Mouse (Mus musculus) heart, embryonic 15.5 days (tissue): Measurements from ENCODE around the gene Adcy9. TPM values are rescaled to one million over a fixed set of nuclear protein-coding genes. Genes with fewer than 3 reads are reported as not detected.

Source experiments
- ATAC-seq: fragments of 200-750 bp; cut with Nextera tagmentation; replicated peaks from 2 replicates; pipeline ENCODE4 v1.8.0; 2017; ENCODE audit warnings: low read depth, moderate TSS enrichment; ENCODE audit not compliant: insufficient number of reproducible peaks, insufficient read depth, low FRiP score
- H3K27ac ChIP-seq: fragments of 300-500 bp; sonication (generic); 2 replicates; pipeline ENCODE4 v1.5.1; 2015; ENCODE audit warnings: mild to moderate bottlenecking, inconsistent platforms
- H3K27me3 ChIP-seq: fragments of 300-500 bp; sonication (generic); 2 replicates; pipeline ENCODE4 v1.6.1; 2015; ENCODE audit warnings: inconsistent platforms
- H3K36me3 ChIP-seq: fragments of 300-500 bp; sonication (generic); 2 replicates; pipeline ENCODE4 v1.6.1; 2015; ENCODE audit warnings: mild to moderate bottlenecking, inconsistent platforms
- H3K4me1 ChIP-seq: fragments of 300-500 bp; sonication (generic); replicated peaks from 2 replicates; pipeline ENCODE4 v1.6.1; 2015; ENCODE audit warnings: inconsistent platforms
- H3K4me2 ChIP-seq: fragments of 300-500 bp; sonication (generic); 2 replicates; pipeline ENCODE4 v1.6.1; 2015; ENCODE audit warnings: inconsistent platforms, mild to moderate bottlenecking, moderate library complexity
- H3K4me3 ChIP-seq: fragments of 300-500 bp; sonication (generic); 2 replicates; pipeline ENCODE4 v1.5.1; 2015; ENCODE audit warnings: mild to moderate bottlenecking, inconsistent platforms
- H3K9ac ChIP-seq: fragments of 300-500 bp; sonication (generic); 2 replicates; pipeline ENCODE4 v1.6.1; 2015; ENCODE audit warnings: mild to moderate bottlenecking, inconsistent platforms
- H3K9me3 ChIP-seq: fragments of 300-500 bp; sonication (generic); replicated peaks from 2 replicates; pipeline ENCODE4 v1.6.1; 2016; ENCODE audit warnings: inconsistent platforms
- WGBS: fragments of 180-500 bp; shearing (Covaris S2); methylation state at CpG from one replicate; pipeline ENCODE4 v1.1.7; 2015; ENCODE audit warnings: mixed read lengths; 5-methylcytosine and 5-hydroxymethylcytosine counted together
- polyA plus RNA-seq: library from polyadenylated mRNA; unstranded; fragments of >200 nt; fragmentation: Nextera tagmentation; extraction: Ambion mirVana; gene quantifications from 2 replicates; pipeline ENCODE4 v1.2.1, GENCODE M21; 2015

Adcy9 gene
- polyA plus RNA-seq, 1 experiment from 2014 or later, result 1.1 TPM

GRCm38 (mm10) chr16:4439302-4440066, 19.2 kb upstream of the Adcy9 start:
- Histone ChIP-seq H3K4me2 (no peak overlapping the region), H3K9ac (no peak overlapping the region), H3K9me3 (no peaks in the 10 kb centered on the region), H3K4me3 (no peak overlapping the region), H3K36me3 (no peaks in the 10 kb centered on the region), H3K27ac (no peak overlapping the region), H3K27me3 (no peaks in the 10 kb centered on the region), H3K4me1 (no peaks in the 10 kb centered on the region)
- WGBS, result 64% methylated on average over 10 of the region's 10 CpGs
- no peak for ATAC-seq

GRCm38 (mm10) chr16:4436738-4437137, 16.4 kb upstream of the Adcy9 start:
- ATAC-seq, result 0 out of 2 replicates have a peak, but pooled peaks have one; percentile 10
- 42% methylated on average over 4 of the region's 4 CpGs for WGBS

DNA sequence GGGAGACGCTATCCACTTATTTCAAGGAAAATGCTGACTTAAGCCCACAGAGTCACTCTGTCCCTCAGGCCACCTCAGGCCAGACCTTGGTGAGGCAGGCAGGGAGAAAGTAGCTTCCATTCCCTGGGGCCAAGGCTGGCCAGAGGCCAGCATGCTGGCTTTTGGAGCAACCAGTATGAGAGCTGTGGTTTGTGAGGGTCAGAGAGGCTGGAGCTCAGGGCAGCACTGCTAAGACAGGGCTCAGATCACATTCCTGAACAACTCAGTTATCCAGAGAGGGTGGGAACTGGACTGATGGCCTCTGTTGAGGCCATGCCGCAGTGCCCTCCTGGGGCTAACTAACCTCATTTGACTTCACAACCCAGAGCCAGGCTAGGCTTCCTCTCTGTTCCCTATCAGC, 15.1 kb upstream of the Adcy9 start:
- no peaks in the 10 kb centered on the region for H3K27me3 ChIP-seq
- H3K4me1 ChIP-seq, result no peaks in the 10 kb centered on the region
- H3K27ac ChIP-seq, result no peak overlapping the region
- 75% methylated on average over 2 of the region's 2 CpGs for WGBS
- no peak for ATAC-seq
- no peaks in the 10 kb centered on the region for H3K9me3 ChIP-seq
- no peaks in the 10 kb centered on the region for H3K36me3 ChIP-seq
- H3K9ac ChIP-seq, result no peak overlapping the region
- H3K4me3 ChIP-seq, result no peak overlapping the region
- H3K4me2 ChIP-seq, result no peak overlapping the region

More at GRCm38 (mm10) chr16:4436738-4437137, 16.4 kb upstream of the Adcy9 start:
- Histone ChIP-seq H3K27ac (no peak overlapping the region), H3K27me3 (no peaks in the 10 kb centered on the region), H3K4me1 (no peaks in the 10 kb centered on the region), H3K4me3 (no peak overlapping the region), H3K4me2 (no peak overlapping the region), H3K9me3 (no peaks in the 10 kb centered on the region), H3K9ac (no peak overlapping the region), H3K36me3 (no peaks in the 10 kb centered on the region)

DNA sequence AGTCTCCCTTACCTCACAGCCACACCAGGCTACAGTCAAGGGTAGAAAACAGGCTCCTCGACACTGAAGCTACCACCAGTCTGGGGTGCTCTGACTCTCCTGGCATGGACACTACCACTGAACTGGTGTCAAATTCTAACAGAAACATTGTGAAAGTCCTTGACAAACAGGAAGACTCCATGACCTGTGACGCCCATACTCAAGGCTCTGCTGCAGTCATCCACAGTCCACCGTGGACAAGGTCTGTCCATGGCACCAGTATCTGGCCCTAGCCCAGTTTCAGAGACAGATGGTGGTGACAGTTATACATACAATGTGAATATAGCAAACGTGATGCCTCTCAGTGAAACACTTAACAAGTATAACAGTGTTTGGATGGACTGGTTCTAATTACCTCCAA, 11.5 kb upstream of the Adcy9 start:
- no peaks in the 10 kb centered on the region for H3K9me3 ChIP-seq
- no peak overlapping the region for H3K9ac ChIP-seq
- ATAC-seq, result no peak
- H3K27ac ChIP-seq, result no peak overlapping the region
- no peaks in the 10 kb centered on the region for H3K27me3 ChIP-seq
- 67% methylated on average over 4 of the region's 4 CpGs for WGBS
- H3K4me3 ChIP-seq, result no peak overlapping the region
- no peaks in the 10 kb centered on the region for H3K36me3 ChIP-seq
- no peaks in the 10 kb centered on the region for H3K4me1 ChIP-seq
- no peak overlapping the region for H3K4me2 ChIP-seq

DNA sequence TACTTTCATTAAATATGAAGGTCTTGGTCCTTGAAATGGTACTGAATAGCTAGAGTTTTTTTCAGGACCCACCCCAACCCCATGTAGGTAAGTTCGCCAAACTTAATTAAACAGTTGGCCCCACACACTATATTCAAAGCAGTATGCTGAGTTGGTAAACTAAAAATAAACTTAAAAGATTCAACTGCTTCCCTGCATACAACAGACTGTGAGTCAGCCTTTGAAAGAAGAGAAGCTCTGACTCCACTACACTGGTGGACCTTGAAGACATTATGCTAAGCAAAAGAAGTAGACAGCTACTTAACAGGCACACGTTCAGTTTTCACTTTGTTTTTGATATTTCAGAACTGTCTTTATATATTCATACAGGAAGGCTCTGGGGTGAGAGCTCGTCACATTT, 10.7 kb upstream of the Adcy9 start:
- no peaks in the 10 kb centered on the region for H3K9me3 ChIP-seq
- H3K27ac ChIP-seq, result no peak overlapping the region
- no peak for ATAC-seq
- no peaks in the 10 kb centered on the region for H3K36me3 ChIP-seq
- H3K4me2 ChIP-seq, result no peak overlapping the region
- peaks cover 3% of the 10 kb centered on the region; the same call in 1 of the 2 replicates for H3K27me3 ChIP-seq
- H3K4me3 ChIP-seq, result no peak overlapping the region
- 70% methylated on average over 3 of the region's 3 CpGs for WGBS
- H3K9ac ChIP-seq, result no peak overlapping the region
- no peaks in the 10 kb centered on the region for H3K4me1 ChIP-seq

- no peak for ATAC-seq
- H3K4me1 ChIP-seq, result no peaks in the 10 kb centered on the region
- H3K4me2 ChIP-seq, result no peak overlapping the region
- no peak overlapping the region for H3K4me3 ChIP-seq
- WGBS, result 60% methylated on average over 5 of the region's 5 CpGs
- no peaks in the 10 kb centered on the region for H3K36me3 ChIP-seq
- H3K27me3 ChIP-seq, result peaks cover 3% of the 10 kb centered on the region; the same call in 1 of the 2 replicates
- no peak overlapping the region for H3K27ac ChIP-seq
- H3K9ac ChIP-seq, result no peak overlapping the region
- no peaks in the 10 kb centered on the region for H3K9me3 ChIP-seq
Observed at GRCm38 (mm10) chr16:4430232-4430631, 9.9 kb upstream of the Adcy9 start.

- ATAC-seq, result no peak
- Histone ChIP-seq H3K9ac (no peak overlapping the region), H3K4me1 (peaks cover under 1% of the 10 kb centered on the region; the same call in 1 of the 2 replicates), H3K27me3 (peaks cover 6% of the 10 kb centered on the region; the same call in 1 of the 2 replicates), H3K27ac (no peak overlapping the region), H3K9me3 (no peaks in the 10 kb centered on the region), H3K36me3 (no peaks in the 10 kb centered on the region), H3K4me2 (no peak overlapping the region), H3K4me3 (no peak overlapping the region)
- WGBS, result 34% methylated on average over 4 of the region's 4 CpGs
Observed at GRCm38 (mm10) chr16:4425658-4426234, 5.4 kb upstream of the Adcy9 start.

- H3K27me3 ChIP-seq, result peaks cover 6% of the 10 kb centered on the region; the same call in 1 of the 2 replicates
- H3K9ac ChIP-seq, result no peak overlapping the region
- no peak overlapping the region for H3K4me3 ChIP-seq
- no peak overlapping the region for H3K27ac ChIP-seq
- ATAC-seq, result no peak
- no peaks in the 10 kb centered on the region for H3K9me3 ChIP-seq
- peaks cover 15% of the 10 kb centered on the region for H3K4me1 ChIP-seq
- H3K36me3 ChIP-seq, result no peaks in the 10 kb centered on the region
- no peak overlapping the region for H3K4me2 ChIP-seq
- 72% methylated on average over 5 of the region's 5 CpGs for WGBS
Observed at GRCm38 (mm10) chr16:4423613-4424012, 3.3 kb upstream of the Adcy9 start.

DNA sequence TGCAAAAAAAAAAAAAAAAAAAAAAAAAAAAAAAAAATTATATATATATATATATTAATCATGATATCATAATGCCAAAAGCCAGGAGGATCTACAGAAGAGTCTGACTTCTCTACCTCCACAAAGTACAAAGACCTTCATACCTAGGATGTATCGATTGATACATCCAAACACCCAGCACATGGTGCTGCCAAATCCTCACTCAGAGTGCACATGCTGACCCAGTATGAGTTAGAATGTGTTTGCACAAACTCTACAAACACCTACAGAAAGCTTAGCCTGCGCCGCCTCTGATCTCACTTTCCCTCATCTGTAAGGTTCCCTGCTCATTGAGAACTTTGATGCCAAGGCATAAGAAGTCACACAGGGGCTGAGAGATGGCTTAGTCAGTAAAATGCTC, 2.7 kb upstream of the Adcy9 start:
- WGBS, result 87% methylated on average over 3 of the region's 3 CpGs
- no peaks in the 10 kb centered on the region for H3K9me3 ChIP-seq

DNA sequence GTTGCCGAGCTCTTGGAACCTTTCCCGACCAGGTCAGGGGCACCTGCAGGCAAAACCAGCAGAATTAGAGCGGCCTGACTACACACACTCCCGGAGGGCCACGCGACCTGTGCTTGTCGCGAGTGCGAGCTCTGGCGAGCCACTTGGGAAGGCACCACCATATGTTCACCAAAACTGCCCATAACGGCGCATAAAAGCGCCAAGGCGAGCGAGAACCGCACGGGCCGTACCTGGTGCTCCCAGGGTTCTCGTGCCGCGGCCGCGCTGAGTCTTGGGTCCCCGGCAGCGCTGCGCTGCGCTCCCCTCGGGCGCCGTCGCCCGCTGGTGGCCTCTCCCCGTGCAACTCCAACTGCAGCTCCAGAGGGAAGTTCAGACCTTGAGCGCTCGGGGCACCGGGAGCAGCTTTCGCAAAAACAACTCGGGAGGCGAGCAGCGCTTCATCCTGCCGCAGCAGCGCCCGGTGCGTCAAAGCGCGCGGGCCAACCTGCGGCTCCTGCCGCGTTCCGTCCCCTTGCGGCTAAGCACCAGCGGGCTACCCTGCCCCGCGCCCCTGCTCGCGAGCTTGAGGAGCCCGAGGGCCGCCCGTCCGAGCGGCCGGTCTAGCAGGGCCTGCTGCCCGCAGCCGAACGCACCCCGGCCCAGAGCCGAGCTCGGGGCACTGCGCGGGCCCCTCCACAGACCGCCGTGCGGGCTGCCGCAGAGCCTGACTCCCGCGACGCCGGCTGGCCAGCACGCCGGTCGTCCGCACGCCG, 576 bp downstream of the Adcy9 start:
- ATAC-seq, result peak; percentile 75
- Histone ChIP-seq H3K9me3 (no peaks in the 10 kb centered on the region), H3K4me2 (peak overlapping the region; percentile 97), H3K36me3 (no peaks in the 10 kb centered on the region), H3K9ac (peak overlapping the region; percentile 79), H3K4me3 (peak overlapping the region; percentile 84), H3K27ac (peak overlapping the region; percentile 80), H3K4me1 (peaks cover 31% of the 10 kb centered on the region), H3K27me3 (peaks cover 14% of the 10 kb centered on the region)
- under 1% methylated on average over 85 of the region's 85 CpGs for WGBS

More for the DNA sequence above, 2.7 kb upstream of the Adcy9 start:
- Histone ChIP-seq H3K9ac (no peak overlapping the region), H3K27ac (no peak overlapping the region), H3K4me3 (no peak overlapping the region), H3K4me2 (no peak overlapping the region), H3K4me1 (peaks cover 22% of the 10 kb centered on the region), H3K36me3 (no peaks in the 10 kb centered on the region), H3K27me3 (peaks cover 12% of the 10 kb centered on the region)
- ATAC-seq, result no peak

- peak; percentile 3; the same call in 1 of the 2 replicates for ATAC-seq
- Histone ChIP-seq H3K9ac (peak overlapping the region; percentile 79), H3K27ac (no peak overlapping the region), H3K27me3 (peaks cover 12% of the 10 kb centered on the region), H3K4me2 (peak overlapping the region; percentile 97), H3K36me3 (no peaks in the 10 kb centered on the region), H3K4me1 (peaks cover 35% of the 10 kb centered on the region), H3K9me3 (no peaks in the 10 kb centered on the region), H3K4me3 (peak overlapping the region; percentile 84)
- WGBS, result 9% methylated on average over 32 of the region's 32 CpGs
Observed at GRCm38 (mm10) chr16:4418776-4419545, 1.3 kb downstream of the Adcy9 start.
